Mouse (Mus musculus): ENCODE measurements around the gene Zfp334.

Zfp334 gene

DNA sequence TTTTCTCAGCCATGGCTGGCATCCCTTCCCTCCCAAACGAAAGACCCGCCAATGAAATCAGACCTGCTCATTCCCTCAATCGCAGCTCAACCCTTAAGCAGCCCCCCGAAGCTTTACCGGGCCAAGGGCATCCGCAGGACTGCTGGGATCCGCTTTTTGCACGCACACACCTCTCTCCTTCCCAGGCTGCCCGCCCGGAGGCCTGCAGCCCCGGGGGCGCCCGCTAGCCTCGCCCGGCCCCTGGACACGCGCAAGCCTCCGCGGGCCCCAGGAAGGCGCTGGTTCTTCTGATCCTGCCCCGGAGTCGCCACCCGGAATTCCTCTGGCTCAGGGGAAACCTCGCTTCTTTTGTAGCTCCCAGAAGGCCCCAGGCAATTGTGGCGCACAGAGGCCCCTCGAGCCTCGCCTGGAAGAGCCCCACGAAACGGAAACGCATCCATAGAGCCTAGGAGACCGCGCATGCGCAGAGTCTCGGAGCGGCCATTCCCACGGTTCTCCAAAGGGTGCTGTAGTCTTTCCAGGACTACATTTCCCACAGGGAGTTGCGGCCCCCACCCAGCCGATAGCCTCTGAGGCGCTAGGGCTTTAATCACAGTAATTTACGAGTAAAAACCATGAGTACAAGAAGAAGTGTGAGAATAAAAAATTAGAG lies at the start of gene Zfp334:
Gene Zfp334, minus strand, starts transcription at position 416 of the 652 bp plus-strand sequence.
- ChIA-PET POLR2A (interaction anchor here in 1 of 4 experiments (0.9 to 1.2 kb wide), 2 partner anchors 12 to 307 kb away, joined by 3 read pairs; no protein-coding TSS in a partner anchor), CTCF (interaction anchor here in 2 of 4 experiments (0.6 to 0.8 kb wide), 3 partner anchors 10 to 470 kb away, joined by 3 to 4 read pairs (median 3); no protein-coding TSS in a partner anchor)

DNA sequence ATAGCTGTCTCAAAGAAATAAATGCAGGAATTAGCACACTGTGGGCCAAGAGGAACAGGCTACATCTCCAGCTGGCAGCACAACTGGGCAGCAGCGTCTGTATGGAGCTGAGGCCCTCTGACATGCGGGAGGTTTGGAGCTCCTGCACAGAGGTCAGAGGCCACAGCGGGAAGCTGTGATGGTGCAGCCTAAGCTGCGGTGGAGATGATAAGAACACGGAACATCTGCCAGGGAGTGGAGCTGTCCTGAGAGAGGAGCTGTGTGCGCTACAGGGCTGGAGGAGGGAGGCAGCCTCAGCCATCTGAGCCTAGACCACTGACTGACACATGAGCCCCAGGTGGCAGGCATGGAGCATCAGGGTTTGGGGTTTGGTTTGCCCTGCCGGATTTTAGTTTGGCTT lies 40.6 kb upstream of the Zfp334 start:
- CTCF ChIA-PET, result interaction anchor here in 1 of 4 experiments (0.8 to 1.3 kb wide), 2 partner anchors 11 to 12 kb away, joined by 3 read pairs; no protein-coding TSS in a partner anchor
- POLR2A ChIA-PET, result interaction anchor here in 1 of 4 experiments (0.5 kb wide), 1 partner anchor 1894 kb away, joined by 3 read pairs; no protein-coding TSS in a partner anchor

DNA sequence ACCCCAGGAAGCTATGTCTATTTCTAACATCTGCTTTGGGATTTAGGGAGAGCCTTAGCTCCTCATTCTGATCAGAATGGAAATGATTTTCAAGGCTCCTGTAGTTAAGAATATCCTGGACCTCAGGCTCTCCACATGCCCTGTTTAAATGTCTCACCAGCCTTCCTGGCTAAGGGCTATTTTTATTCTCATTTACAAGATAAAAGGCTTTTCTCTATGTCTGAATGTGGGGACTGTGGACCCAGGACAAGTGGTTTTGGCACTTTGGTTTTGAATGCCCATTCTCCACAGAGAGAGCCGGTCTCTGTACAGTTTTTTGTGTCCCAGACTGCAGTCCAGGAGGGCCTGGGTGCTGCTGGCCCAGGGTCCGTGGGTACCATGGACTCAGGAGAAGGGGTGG lies 32.1 kb upstream of the Zfp334 start:
- ChIA-PET POLR2A (interaction anchor here in 1 of 4 experiments (1.3 kb wide), 1 partner anchor 19 kb away, joined by 3 read pairs; no protein-coding TSS in a partner anchor), CTCF (interaction anchor here in 3 of 4 experiments (1.3 to 1.5 kb wide), 3 partner anchors 12 to 67 kb away, joined by 5 to 9 read pairs (median 8); no protein-coding TSS in a partner anchor)

DNA sequence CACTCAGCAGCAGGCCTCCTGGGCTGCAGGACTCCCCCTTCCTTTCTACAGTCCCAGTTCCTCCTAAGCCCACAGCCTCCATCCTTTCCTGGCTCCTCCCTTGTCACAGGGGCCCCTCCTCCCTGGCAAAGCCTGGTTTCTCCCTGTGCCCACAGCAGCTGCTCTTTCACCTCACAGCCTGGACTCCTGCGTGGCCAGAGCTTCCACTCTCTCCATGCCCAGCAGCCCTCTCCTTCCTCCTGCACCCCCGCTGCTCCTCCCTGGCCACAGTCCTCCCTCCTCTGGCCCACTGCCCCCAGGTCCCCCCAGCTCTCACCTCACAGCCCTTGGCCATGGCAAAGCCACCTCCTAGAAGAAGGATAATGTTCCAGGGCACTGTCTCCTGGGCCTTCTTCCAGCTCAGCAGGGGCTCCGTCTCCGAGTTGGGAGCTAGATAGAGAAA lies 31.6 kb upstream of the Zfp334 start:
- POLR2A ChIA-PET, result interaction anchor here in 1 of 4 experiments (1.3 kb wide), 1 partner anchor 19 kb away, joined by 3 read pairs; no protein-coding TSS in a partner anchor
- CTCF ChIA-PET, result interaction anchor here in 3 of 4 experiments (1.3 to 1.5 kb wide), 3 partner anchors 12 to 67 kb away, joined by 5 to 9 read pairs (median 8); no protein-coding TSS in a partner anchor

DNA sequence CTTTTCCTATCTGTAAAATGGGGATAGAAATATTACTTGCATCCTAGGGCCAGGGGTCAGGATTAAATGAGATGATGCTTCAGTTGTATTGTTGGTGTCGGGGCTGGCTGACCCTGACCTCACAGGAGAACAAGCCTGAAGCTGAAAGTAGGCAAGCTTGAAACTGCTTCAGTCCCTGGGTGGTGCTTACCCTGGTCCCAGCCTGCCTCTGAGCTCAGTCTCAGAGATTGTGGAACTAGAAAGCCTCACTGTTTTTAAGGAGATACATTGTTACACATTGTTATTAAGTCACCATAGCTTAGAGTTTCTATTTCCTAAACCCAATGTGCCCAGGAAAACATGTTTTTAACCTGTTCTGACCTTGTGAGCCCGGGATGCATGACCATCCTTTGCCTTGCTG lies 30.5 kb upstream of the Zfp334 start:
- ChIA-PET CTCF (interaction anchor here in 3 of 4 experiments (0.8 to 2.2 kb wide), 5 partner anchors 10 to 68 kb away, joined by 3 to 12 read pairs (median 8); no protein-coding TSS in a partner anchor), POLR2A (no interaction called here)

DNA sequence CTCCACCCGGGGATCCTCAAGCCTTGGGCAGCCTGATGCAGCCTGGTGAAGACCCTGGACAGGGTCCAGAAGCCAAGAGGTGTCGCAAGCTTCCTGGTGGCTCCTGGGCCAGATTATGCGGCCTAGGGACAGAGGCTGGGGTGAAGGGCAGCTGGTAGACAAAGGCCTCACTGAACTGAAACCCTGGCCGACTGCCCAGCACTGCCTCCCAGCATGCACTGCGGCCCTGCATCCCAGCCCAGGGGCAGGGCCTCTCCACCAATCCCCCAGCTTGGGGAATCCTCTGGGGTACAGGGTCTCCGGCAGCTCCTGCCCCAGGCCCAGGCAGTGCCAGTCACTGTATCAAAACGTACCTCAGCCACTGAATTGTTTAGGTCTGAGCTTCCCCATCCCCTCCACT lies 29.2 kb upstream of the Zfp334 start:
- POLR2A ChIA-PET, result interaction anchor here in 1 of 4 experiments (0.5 kb wide), 1 partner anchor 77 kb away, joined by 4 read pairs; no protein-coding TSS in a partner anchor
- CTCF ChIA-PET, result interaction anchor here in 3 of 4 experiments (0.5 to 2.2 kb wide), 6 partner anchors 9 to 70 kb away, joined by 3 to 12 read pairs (median 4); no protein-coding TSS in a partner anchor

DNA sequence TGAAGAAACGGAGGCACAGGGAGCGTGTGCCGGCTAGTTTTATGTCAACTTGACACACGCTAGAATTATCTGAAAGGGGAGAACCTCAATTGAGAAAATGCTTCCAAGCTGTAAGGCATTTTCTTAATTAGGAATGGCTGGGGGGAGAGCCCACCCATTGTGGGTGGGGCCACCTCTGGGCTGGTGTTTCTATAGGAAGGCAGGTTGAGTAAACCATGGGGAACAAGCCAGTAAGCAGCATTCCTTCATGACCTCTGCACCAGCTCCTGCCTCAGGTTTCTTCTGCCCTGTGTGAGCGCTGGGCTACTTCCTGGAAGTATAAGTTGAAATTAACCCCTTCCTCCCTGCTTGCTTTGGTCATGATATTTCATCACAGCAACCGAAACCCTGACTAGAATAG lies 27.7 kb upstream of the Zfp334 start:
- CTCF ChIA-PET, result interaction anchor here in 1 of 4 experiments (0.5 to 1.2 kb wide), 4 partner anchors 8 to 471 kb away, joined by 3 to 4 read pairs (median 4); no protein-coding TSS in a partner anchor
- POLR2A ChIA-PET, result interaction anchor here in 1 of 4 experiments (1.1 kb wide), 1 partner anchor 51 kb away, joined by 3 read pairs; no protein-coding TSS in a partner anchor

DNA sequence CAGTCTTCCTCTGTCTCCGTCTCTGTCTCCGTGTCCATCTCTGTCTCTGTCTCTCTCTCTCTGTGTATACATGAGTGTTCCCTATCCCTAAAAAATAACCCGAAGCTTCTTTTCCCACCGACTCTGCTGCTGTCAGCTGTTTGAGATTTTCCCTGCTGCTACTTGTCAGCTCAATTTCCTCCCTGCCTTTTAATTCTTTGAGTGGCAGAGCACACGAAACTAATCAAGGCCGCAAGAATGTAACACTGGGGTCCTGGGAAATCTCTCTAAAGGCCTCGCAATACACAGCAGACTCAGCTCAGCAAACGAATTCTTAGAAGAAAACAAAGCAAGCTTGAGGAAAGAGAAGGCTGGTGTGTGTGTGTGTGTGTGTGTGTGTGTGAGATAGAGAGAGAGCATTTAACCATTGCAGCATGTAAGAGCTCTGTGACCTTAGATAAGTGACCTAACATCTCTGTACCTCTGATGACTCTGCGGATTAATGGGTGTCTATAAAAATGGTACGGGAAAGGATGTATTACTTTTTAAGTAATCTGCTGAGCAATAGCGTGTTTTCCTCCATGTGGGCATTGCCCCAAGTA lies 27.2 kb upstream of the Zfp334 start:
- POLR2A ChIA-PET, result interaction anchor here in 2 of 4 experiments (0.6 to 1.1 kb wide), 2 partner anchors 52 to 372 kb away, joined by 3 to 5 read pairs; no protein-coding TSS in a partner anchor
- CTCF ChIA-PET, result interaction anchor here in 1 of 4 experiments (1.0 to 1.2 kb wide), 3 partner anchors 7 to 72 kb away, joined by 3 to 4 read pairs (median 4); no protein-coding TSS in a partner anchor

DNA sequence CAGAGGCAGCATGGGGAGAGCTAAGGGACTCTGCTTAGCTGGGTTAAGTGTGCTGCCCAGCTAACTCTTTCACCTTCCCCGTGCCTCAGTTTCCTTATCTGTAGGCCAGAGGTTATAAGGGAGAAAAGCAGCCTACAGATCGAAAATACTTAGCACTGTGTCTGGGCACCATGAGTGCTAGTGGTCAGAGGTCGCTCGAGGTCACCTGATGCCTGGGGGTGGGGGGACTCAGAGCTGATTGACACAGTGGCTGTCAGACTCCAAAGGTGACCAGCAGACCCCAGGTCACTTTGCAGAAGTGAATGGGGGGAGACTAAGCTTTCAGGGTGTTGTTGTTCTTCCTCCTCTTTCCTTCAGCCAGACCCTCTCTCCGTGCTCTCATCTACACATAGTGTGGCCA lies 26.3 kb upstream of the Zfp334 start:
- POLR2A ChIA-PET, result interaction anchor here in 1 of 4 experiments (0.6 to 0.7 kb wide), 2 partner anchors 139 to 371 kb away, joined by 3 to 5 read pairs; no protein-coding TSS in a partner anchor
- CTCF ChIA-PET, result interaction anchor here in 3 of 4 experiments (0.6 to 1.2 kb wide), 5 partner anchors 9 to 179 kb away, joined by 3 to 6 read pairs (median 5); no protein-coding TSS in a partner anchor

DNA sequence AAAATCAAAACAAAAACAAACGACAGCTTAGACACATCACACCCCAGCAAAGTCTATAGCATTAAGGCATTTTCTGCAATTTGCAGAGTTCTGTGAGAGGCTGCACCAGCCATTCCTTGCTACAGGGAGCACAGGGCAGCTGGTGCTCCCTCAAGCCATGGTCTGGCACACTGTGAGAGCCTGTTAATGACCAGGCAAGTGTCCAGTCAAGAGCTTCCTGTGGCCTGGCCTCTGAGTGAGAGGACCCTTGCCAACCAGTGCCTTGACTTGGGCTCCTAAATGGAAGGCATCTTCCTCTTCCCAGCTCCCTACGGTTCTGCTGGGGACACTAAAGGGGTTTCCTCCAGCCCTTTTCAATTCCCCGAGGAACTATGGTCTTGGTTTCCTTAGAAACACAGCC lies 25.8 kb upstream of the Zfp334 start:
- CTCF ChIA-PET, result interaction anchor here in 3 of 4 experiments (0.6 to 1.2 kb wide), 6 partner anchors 9 to 180 kb away, joined by 3 to 6 read pairs (median 4); no protein-coding TSS in a partner anchor
- POLR2A ChIA-PET, result interaction anchor here in 2 of 4 experiments (0.6 to 0.7 kb wide), 2 partner anchors 139 to 592 kb away, joined by 3 read pairs; no protein-coding TSS in a partner anchor

DNA sequence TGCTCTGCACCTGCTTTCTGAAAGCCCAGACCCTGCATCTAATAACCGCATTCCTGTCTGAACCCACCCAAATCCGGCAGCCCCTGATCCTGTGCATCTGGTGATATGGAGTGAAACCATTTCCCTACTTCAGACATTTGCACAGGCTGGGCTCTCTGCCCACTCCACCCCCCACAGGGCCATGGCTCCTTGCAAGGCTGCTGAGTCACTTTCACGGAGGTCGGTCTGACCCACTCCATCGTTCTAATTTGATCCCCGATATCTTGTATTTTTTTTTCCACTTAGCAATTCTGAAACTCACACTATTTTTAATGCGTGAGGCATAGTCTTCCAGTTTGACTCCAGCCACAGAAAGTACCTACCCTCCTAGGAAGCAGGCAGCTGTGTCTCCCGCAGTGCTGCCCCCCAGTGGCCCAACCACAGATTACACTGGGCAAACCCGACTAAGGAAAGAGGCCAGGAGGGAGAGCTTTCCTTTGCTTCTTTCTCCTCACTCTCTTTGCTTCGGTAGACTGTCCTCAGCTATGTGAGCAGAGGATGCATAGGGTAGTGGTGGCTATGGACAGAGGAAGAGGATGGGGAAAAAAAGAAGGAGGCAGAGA lies 19.7 kb upstream of the Zfp334 start:
- CTCF ChIA-PET, result interaction anchor here (0.5 to 3.5 kb wide), 49 partner anchors 8 to 1636 kb away, joined by 3 to 50 read pairs (median 4); partner anchors contain the start of genes Elmo2 (in 1 of the 4), Pcif1 (in 1 of the 4) and Slc12a5 (in 1 of the 4)
- POLR2A ChIA-PET, result interaction anchor here in 1 of 4 experiments (0.6 kb wide), 1 partner anchor 32 kb away, joined by 3 read pairs; no protein-coding TSS in a partner anchor

DNA sequence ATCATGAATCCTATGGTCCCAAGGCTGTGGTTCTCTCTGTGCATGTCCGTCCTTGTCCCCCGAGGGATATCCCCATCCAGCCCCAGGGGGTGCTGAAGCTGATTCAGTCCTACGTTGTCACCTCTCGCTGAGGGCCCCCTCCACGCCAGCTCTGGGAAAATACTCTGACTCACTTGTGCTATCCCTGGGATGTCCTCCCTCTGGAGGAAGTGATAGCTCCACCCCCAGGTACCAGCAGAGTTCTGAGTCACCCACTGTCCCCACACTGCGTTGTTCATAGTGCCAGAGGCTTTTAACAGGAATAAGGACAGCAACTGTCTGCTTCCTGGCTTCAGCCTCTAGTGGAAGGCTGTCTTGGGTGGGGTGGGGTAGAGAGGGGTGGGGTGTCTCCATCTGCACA lies 17.3 kb upstream of the Zfp334 start:
- ChIA-PET POLR2A (interaction anchor here in 2 of 4 experiments (0.7 to 1.4 kb wide), 4 partner anchors 13 to 494 kb away, joined by 3 to 5 read pairs (median 3); partner anchors contain the start of gene Zfp335 (in 1 of the 2)), CTCF (interaction anchor here in 3 of 4 experiments (0.8 to 3.5 kb wide), 5 partner anchors 9 to 42 kb away, joined by 3 to 50 read pairs (median 4); no protein-coding TSS in a partner anchor)

DNA sequence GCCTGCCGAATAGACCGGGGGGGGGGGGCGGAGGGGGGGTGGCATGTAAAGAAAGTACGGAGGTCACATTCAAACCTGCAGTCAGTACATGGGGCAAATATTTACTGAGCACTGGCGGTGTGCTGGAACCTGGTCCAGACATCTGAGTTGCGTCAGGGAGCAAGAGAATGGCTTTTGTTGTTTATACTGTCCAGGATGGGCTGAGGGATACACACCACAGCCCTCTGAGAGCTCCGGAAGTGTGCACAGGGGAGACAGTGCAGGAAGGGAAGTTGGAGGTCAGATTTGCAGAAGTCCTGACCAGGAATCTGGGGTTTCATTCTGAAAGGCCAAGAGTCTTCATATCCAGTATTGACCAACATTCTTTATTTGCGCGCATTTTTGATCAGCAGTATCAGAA lies 16.9 kb upstream of the Zfp334 start:
- ChIA-PET POLR2A (interaction anchor here in 1 of 4 experiments (0.9 kb wide), 1 partner anchor 13 kb away, joined by 3 read pairs; no protein-coding TSS in a partner anchor), CTCF (interaction anchor here in 3 of 4 experiments (0.8 to 1.4 kb wide), 4 partner anchors 9 to 330 kb away, joined by 3 to 5 read pairs (median 4); no protein-coding TSS in a partner anchor)

DNA sequence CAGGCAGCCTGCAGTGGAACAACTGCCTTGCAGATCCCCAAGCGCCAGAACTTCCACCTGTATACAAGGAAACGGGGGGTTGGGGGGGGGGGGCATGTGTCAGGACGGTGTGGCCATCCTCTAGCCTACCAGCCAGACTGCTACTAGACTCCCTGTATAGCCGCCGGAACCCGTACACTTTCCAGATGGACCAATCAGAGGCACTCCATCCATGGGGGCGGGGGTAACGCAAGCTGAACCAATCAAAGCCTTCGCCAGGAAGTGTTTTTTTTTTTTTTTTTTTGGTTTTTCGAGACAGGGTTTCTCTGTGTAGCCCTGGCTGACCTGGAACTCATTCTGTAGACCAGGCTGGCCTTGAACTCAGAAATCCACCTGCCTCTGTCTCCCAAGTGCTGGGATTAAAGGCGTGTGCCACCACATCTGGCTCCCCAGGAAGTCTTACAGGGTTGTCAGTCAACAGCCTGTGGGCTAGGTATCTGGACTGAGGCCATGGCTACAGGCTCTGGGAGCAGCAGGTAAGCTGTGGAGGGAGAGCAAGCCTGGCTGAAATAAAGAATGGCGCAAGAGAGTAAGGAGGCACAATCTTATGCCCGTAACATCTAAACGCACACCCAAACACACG lies 10.2 kb upstream of the Zfp334 start:
- CTCF ChIA-PET, result interaction anchor here (0.5 to 7.6 kb wide), 15 partner anchors 9 to 1328 kb away, joined by 3 to 50 read pairs (median 4); partner anchors contain the start of genes Stk4 (in 1 of the 4) and Zfp334 (in 1 of the 4)

DNA sequence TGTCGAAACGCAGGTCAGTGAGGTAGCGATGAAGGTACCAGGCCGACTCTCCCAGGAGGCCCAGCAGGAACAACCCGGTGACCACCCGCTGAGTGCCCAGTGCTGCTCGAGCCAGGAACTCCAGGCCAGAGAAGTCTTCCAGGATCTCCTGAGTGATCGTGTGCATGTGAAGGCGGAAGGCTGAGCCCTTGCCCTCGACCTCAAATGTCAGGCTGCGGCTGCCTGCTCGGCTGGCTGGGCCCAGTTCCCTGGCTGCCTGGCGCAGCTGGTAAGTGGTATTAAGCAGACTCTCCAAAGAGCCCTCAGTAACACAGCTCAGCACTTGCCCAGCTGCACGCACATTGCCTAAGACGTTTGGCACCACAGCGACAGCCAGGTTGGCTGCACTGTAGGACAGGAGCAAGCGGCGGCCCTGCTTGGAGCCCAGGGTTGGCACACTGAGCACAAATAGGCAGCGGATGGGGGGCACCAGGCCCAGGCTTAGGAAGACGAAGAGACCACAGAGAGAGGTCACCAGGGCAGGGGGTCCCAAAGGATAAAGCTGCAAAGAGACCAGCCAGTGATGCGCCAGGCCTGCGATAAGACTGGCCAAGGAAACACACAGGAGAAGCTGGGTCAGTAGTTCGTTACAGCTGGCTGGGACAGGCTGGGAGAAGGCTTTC lies 9.6 kb upstream of the Zfp334 start:
- POLR2A ChIA-PET, result interaction anchor here (0.6 to 1.3 kb wide), 11 partner anchors 18 to 1119 kb away, joined by 3 to 6 read pairs (median 3); partner anchors contain the start of genes Ncoa5 (in 1 of the 4) and Neurl2 (in 1 of the 4)
- CTCF ChIA-PET, result interaction anchor here (0.5 to 7.6 kb wide), 13 partner anchors 9 to 1327 kb away, joined by 3 to 50 read pairs (median 4); partner anchors contain the start of genes Stk4 (in 1 of the 4) and Zfp334 (in 1 of the 4)

More for the DNA sequence above, 10.2 kb upstream of the Zfp334 start:
- POLR2A ChIA-PET, result interaction anchor here (0.6 to 1.3 kb wide), 12 partner anchors 14 to 1118 kb away, joined by 3 to 6 read pairs (median 3); partner anchors contain the start of gene Neurl2 (in 1 of the 4)

Measured in embryonic stem cell, embryonic (primary cell).